Mouse (Mus musculus): ENCODE results near the gene Lingo4. TPM values are rescaled to one million over a fixed set of nuclear protein-coding genes. Genes with fewer than 3 reads are reported as not detected.
A peak's percentile ranks its signal among the peaks of the same experiment; 100 is the strongest.

The Lingo4 gene
- total RNA-seq (2015; ENCODE audit: low replicate concordance) (not detected in 2 replicates), total RNA-seq (2017; ENCODE audit: low replicate concordance) (not detected in 2 replicates)

GRCm38 (mm10) chr3:94398217-94398616 is at the start of gene Lingo4:
Gene Lingo4 (plus strand): TSS chr3:94398517.
- no peak for ATAC-seq (replicated peaks; ENCODE audit: low FRiP score, poor library complexity, severe bottlenecking)

GRCm38 (mm10) chr3:94360812-94361211 is 37.5 kb upstream of the Lingo4 start:
- ATAC-seq (replicated peaks; ENCODE audit: low FRiP score, poor library complexity, severe bottlenecking) = no peak

DNA sequence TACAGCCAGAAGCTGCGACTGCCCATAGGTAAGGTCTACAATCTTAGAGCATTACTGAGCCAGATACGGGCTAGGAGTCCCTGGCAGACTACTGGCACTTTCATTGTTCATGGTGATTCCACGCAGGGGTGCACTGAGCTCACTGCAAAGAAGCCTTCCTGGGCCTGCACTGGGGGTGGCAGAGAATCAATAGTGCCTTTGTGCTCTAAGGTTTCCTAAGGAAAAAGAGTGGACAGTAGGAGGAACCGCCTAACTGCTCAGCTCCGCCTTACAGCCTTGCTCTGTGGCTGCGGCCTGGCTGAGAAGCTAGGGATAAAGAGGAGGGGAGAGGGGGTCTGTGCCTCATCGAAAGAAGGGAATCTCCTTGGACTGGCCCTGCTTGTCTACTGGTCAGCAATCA is 36.2 kb upstream of the Lingo4 start, which contains the start of gene C2cd4d:
Gene C2cd4d (plus strand): TSS at position 301 of the 400 bp plus-strand sequence.
- no peak for ATAC-seq (replicated peaks; ENCODE audit: low FRiP score, poor library complexity, severe bottlenecking)

GRCm38 (mm10) chr3:94363291-94364153 is 34.8 kb upstream of the Lingo4 start:
- no peak for ATAC-seq (replicated peaks; ENCODE audit: low FRiP score, poor library complexity, severe bottlenecking)

- no peak for ATAC-seq (replicated peaks; ENCODE audit: low FRiP score, poor library complexity, severe bottlenecking)
These were observed 34.2 kb upstream of the Lingo4 start for GRCm38 (mm10) chr3:94364154-94364526.

DNA sequence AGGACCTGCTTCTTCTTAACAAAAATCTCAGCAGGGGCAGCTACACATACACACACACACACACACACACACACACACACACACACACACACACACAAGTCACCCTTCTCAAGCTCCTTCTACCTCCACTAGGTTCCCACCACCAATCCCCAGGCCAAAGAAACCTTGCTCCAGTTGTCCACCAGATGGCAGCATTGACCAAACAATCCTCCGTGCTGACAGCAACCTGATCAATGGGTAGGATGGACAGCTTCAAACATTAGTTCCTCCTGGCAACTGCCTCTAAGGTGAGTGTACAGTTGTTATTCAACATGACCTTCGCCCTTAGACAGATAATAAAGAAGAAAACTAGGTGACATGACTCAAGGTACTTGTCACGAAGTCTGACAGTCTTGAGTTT is 31.6 kb upstream of the Lingo4 start:
- ATAC-seq (replicated peaks; ENCODE audit: low FRiP score, poor library complexity, severe bottlenecking) = 0 out of 2 replicates have a peak, but pooled peaks have one; percentile 62

DNA sequence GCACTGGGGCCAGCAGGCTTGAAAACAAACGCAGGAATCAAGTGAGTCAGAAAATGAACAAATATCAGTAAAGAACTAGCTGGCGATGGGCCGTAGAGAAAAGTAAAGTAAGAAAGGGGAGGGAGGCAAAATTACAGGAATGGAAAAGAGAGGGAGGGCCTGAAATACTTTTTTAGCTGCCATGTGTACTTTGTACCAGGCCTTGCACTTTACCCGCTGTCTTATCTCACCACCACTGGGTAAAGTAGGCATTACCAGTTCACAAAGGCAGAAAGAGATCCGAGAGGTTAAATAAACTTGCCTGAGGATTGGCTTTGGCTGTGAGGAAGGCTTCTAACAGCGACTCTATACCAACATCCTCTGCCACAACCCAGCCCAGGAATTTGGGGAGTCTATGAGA is 30.8 kb upstream of the Lingo4 start:
- no peak for ATAC-seq (replicated peaks; ENCODE audit: low FRiP score, poor library complexity, severe bottlenecking)

DNA sequence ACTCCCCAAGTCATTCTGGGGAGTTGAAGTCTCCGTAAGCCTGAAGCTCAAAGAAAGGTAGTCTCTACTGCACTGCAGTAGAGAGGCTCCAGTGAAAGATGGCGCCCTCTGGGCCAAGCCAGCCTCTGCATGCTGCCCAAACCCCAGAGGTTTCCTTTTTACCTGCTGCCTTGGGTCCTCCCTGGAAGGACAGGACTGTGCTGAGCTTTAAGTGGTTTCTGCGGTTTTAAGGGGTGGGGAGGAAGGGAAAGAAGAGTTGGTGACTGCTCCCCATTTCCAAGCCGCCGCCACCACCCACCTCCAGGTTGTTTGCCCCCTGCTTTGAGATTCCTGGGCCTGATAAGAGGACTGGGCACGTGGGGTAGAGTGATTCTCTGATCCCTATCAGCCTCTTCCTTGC is 29.7 kb upstream of the Lingo4 start:
- ATAC-seq (replicated peaks; ENCODE audit: low FRiP score, poor library complexity, severe bottlenecking) = no peak

DNA sequence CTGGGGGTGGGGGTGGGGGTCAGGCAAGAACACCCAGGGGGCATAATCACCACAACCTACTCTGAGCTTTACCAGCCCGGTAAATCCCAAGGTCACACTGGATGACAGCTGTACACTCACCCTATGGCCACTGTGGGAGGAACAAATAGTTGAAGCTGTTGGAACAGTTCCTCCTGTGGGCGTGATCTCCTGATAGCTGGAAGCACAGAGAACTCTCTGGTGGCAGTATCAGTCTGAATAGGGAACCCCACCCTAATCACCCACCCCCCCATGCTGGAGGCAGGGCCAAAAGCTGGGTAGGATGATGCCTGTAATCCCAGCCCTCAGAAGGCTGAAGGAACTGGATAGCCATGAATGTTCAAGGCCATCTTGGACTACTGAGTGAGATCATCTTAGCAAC is 28.6 kb upstream of the Lingo4 start:
- no peak for ATAC-seq (replicated peaks; ENCODE audit: low FRiP score, poor library complexity, severe bottlenecking)

- ATAC-seq (replicated peaks; ENCODE audit: low FRiP score, poor library complexity, severe bottlenecking) = no peak
These were observed 26.7 kb upstream of the Lingo4 start for GRCm38 (mm10) chr3:94371637-94372036.

DNA sequence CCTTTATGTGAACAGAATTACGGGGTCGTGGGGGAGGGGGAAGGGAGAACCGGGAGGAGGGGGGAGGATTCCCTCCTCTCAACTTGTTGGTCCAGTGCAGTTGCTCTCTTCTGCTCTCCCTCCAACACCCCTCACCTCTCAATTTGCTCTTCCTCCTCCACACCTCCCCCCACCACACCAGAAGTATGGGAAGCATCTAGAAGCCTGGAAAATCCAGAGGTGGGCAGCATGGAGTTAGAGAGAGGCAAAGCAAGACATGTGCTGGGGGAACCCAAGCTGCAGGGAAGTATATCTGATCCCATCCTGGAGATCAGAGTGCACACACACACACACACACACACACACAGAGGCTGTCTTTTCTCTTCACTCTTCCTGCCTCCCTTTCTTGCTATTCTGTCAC is 26.3 kb upstream of the Lingo4 start:
- ATAC-seq (replicated peaks; ENCODE audit: low FRiP score, poor library complexity, severe bottlenecking) = no peak

DNA sequence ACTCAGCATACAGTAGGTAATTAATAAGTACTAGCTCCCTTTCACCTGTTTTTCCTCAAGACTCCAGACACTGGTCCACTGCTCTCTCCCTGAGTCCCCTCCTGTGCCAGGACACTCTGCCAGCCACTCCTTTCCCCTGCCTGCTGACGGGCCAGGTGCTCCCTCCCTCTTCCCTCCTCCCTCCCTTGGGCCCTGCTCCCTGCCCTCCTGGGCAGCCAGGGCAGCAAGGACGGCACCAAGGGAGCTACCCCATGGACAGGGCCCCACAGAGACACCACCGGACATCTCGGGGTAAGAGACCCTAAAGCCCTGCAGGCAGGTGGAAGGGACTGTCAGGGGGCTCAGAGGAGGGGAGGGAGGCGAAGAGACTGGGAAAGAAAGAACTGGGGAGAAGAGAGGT is 25.7 kb upstream of the Lingo4 start, which contains the start of gene Rorc:
Gene Rorc (plus strand): TSS at position 154 of the 400 bp plus-strand sequence.
- no peak for ATAC-seq (replicated peaks; ENCODE audit: low FRiP score, poor library complexity, severe bottlenecking)

GRCm38 (mm10) chr3:94373090-94373489 is 25.2 kb upstream of the Lingo4 start:
- ATAC-seq (replicated peaks; ENCODE audit: low FRiP score, poor library complexity, severe bottlenecking) = no peak

- no peak for ATAC-seq (replicated peaks; ENCODE audit: low FRiP score, poor library complexity, severe bottlenecking)
These were observed 24.7 kb upstream of the Lingo4 start for GRCm38 (mm10) chr3:94373597-94374011.

GRCm38 (mm10) chr3:94374636-94375035 is 23.7 kb upstream of the Lingo4 start:
- no peak for ATAC-seq (replicated peaks; ENCODE audit: low FRiP score, poor library complexity, severe bottlenecking)

DNA sequence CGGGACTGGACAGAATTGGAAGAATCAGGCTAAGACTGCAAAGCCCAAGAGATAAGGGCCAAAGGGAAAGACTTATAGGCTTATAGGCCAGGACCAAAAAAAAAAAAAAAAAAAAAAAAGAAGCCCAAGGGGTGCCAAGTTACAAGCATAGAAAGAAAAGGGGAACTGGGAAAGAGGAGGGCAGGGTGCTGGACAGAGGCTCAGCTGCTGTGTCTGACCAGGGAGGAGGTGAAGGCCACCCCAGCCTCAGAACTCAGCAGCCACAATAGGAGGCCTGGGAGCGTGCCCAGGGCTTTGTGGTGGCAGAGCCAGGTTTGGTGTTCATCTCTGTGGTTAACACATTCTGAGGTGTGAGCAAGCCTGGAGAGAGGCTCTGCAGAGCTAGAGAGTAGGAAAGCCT is 23.2 kb upstream of the Lingo4 start:
- ATAC-seq (replicated peaks; ENCODE audit: low FRiP score, poor library complexity, severe bottlenecking) = no peak

DNA sequence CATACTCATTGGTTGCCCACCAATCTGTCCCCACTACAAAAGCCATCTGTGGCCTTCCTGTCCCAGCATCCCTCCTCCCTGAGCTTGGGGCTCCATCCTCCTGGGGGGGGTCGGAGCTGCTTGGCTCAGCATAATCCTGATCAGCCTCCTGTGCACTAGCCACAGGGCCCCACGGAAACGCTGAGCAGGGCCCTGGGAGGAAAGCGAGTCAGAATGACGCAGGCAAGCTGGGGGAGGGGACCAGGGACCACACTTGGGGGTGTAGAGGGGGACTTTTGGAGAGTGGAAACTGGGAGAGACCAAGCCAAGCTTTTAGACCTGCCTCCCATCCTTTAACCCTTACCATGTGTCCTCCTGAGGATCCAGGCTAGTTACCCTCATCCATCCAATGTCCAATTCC is 22.5 kb upstream of the Lingo4 start:
- no peak for ATAC-seq (replicated peaks; ENCODE audit: low FRiP score, poor library complexity, severe bottlenecking)

DNA sequence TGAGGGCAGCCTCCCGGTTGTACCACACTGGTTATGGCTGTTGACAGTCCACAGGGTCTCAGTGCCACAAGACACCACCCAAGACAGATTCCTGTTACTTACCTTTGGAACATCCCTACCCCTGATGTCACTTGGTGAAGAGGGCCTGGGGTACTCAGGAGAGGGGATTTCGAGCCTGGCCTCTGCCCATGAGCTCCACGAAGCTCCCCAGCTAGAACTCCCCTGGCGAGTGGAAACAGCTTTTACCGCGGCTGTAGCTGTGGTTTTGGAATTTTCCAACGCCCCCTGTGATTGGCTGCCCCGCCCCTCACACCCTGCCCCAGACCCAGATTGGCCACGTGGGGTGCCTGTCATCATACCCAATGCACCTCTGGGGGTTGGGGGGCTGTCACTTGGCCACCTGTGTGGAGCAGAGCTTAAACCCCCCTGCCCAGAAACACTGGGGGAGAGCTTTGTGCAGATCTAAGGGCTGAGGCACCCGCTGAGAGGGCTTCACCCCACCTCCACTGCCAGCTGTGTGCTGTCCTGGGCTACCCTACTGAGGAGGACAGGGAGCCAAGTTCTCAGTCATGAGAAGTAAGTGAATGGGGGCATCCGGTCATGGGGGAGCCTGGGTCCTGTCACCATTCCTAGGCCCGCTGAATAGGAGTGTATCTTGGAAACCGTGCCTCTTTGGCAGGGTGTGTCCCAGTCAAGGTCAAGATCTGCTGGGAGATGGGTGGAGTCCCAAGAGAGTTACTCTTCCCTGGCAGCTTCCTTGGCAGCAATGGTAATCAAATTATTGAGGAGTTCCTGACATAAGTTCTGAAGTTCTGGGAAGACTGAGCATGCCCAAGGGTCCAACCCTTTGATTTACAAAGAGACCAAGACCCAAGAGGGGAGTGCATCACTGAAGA is 21.0 kb upstream of the Lingo4 start:
- no peak for ATAC-seq (replicated peaks; ENCODE audit: low FRiP score, poor library complexity, severe bottlenecking)

DNA sequence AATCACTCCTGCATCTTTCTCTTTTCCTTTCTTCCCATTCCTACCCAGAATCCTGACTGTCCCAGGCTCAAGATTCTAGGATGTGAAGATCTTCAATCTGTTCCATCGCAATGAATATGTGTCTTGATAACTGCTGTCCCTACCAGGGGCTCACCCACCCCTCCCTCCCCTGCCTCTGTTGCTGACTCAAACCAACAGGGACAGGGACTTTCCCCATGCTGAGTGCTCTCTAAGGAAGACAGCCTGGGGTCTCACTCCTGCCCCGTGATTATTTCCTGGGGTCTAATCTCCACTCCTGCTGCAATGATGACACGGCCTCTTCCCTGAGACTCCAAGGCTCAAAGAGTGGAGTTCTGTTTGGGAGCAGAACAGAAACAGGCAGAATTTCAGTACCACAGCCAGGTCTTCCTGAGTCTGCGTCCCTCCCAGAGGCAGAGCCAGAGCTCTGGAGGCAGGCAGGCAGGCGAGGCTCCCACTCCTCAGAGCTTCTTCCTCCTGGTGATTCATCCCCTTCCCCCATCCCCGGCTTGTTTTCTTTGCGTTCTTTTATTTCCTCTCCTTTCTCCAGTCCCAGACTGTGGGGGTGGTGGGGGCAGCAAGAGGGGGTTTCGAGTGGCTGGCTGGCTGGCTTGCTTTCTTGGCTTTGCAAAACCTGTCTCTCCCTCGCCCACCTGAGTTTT is 18.3 kb upstream of the Lingo4 start:
- ATAC-seq (replicated peaks; ENCODE audit: low FRiP score, poor library complexity, severe bottlenecking) = no peak

DNA sequence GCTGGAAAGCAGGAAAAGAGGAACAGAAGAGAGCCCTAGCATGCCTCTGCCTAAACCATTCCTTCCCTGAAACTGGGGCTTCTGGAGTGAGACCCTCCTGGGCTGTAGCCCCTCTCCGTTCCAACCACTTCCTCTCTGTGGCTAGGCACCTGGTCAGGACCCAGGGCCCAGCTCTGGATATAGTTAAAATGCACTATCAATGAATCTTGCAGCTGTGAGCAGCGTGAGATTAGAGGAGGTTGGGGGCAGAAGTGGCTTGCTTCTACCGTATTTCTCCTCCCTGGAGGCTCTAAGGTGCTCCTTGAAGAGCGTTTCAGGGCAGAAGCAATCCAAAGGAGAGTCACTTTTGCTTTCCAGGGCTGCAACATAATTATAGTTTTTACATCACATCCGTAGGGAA is 16.0 kb upstream of the Lingo4 start:
- ATAC-seq (replicated peaks; ENCODE audit: low FRiP score, poor library complexity, severe bottlenecking) = no peak

Data from erythroid progenitor cell, adult 5-6 weeks (primary cell).